ENCODE assay signal across 24 mouse cellular contexts in genomic region chr2:91714921-91715320, GRCm38 (mm10).
"Had no signal": no experiment of that assay in that cellular context is flagged by ENCODE, and none has a peak within 500 bp of the region (broad histone marks: within the 10 kb centered on the region; RNA-seq: fewer than 3 reads in every experiment).

No protein-coding gene starts in this region.

- H3K4me2 ChIP-seq: heart, embryonic 12.5 days; hindbrain, embryonic 14.5 days; intestine, embryonic 15.5 days; limb, embryonic 13.5 days; limb, embryonic 15.5 days had no signal

- H3K9me3 ChIP-seq: heart, embryonic 10.5 days; heart, embryonic 12.5 days; hindbrain, embryonic 10.5 days; intestine, embryonic 15.5 days; limb, embryonic 13.5 days; limb, embryonic 15.5 days had no signal

- H3K27ac ChIP-seq: gastrocnemius, adult 2 months; heart, embryonic 10.5 days; hindbrain, embryonic 10.5 days; hindbrain, embryonic 14.5 days; intestine, embryonic 15.5 days; layer of hippocampus, adult 2 months; limb, embryonic 13.5 days; limb, embryonic 15.5 days had no signal

- H3K9ac ChIP-seq: forebrain, postnatal 0 days; heart, embryonic 12.5 days; hindbrain, embryonic 14.5 days; intestine, embryonic 15.5 days; limb, embryonic 13.5 days; limb, embryonic 15.5 days had no signal

- H3K36me3 ChIP-seq: intestine, embryonic 15.5 days had no signal

- H3K27me3 ChIP-seq: heart, embryonic 12.5 days; intestine, embryonic 15.5 days; limb, embryonic 13.5 days; limb, embryonic 15.5 days had no signal

- DNase-seq: forebrain, postnatal 0 days; gastrocnemius, adult 2 months; gastrocnemius, postnatal 10 days; gastrocnemius, postnatal 25 days; heart, adult 18-20 months; heart, postnatal 10 days; heart, postnatal 4 days; kidney, adult 18-20 months; kidney, adult 8-10 months; kidney, postnatal 10 days; kidney, postnatal 25 days; kidney, postnatal 4 days; left cerebral cortex, postnatal 4 days had no signal

- ATAC-seq: forebrain, postnatal 0 days; hindbrain, embryonic 16.5 days; inflammation-experienced regulatory T-cells, adult 6 months; intestine, embryonic 15.5 days; intestine, postnatal 0 days had no signal

- H3K4me3 ChIP-seq: gastrocnemius, adult 2 months; heart, embryonic 10.5 days; heart, embryonic 12.5 days; hindbrain, embryonic 10.5 days; intestine, embryonic 15.5 days; layer of hippocampus, adult 2 months; limb, embryonic 13.5 days; limb, embryonic 15.5 days had no signal
